ENCODE assay signal across 20 mouse cellular contexts in the genomic region with DNA sequence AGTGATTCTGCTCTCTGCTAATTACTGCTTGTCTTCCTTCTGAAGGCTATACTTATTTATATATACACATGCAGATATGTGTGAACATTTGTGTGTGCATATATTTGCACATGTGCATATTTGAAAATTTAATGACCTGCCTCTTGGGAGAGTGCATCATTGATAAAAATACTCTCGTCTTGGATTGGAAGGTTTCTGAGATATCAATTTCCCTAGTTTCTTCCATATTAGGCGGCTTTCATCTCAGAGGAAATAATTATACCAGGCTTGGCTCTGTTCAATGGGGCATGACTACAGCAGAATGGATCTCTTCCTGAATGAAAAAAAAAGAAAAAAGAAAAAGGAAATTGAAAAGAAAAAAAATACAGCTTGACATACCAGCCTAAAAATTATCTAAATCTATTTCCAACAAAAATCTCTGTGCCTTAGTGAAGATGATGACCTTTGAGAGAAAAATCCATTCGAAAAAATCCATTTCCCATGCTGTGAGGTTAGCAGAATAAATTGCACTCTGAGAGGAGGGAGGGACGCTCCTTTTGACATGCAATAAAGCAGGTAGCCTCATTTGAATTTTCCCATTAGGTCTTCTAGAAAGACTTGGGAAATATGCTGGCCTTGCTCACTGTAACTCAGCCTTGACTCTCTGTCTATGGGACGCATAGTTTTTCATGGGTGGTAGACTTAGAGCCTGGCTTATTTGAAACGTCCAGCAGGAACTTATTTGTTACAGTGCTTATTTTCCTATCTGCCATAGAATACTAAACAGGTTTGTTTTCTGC. TPM values are rescaled to one million over a fixed set of nuclear protein-coding genes. Genes with fewer than 3 reads are reported as not detected.
"Had no signal": no experiment of that assay in that cellular context is flagged by ENCODE, and none has a peak within 500 bp of the region (broad histone marks: within the 10 kb centered on the region; RNA-seq: fewer than 3 reads in every experiment).

No protein-coding gene starts in this region.

- H3K4me3 ChIP-seq: layer of hippocampus, adult 2 months; limb, embryonic 13.5 days; midbrain, embryonic 13.5 days had no signal

- H3K9ac ChIP-seq: limb, embryonic 13.5 days; liver, embryonic 14.5 days; midbrain, embryonic 13.5 days had no signal

- H3K4me2 ChIP-seq: limb, embryonic 13.5 days; midbrain, embryonic 13.5 days had no signal

- H3K36me3 ChIP-seq: limb, embryonic 13.5 days; midbrain, embryonic 13.5 days had no signal

- H3K27me3 ChIP-seq: limb, embryonic 13.5 days; midbrain, embryonic 13.5 days had no signal

- DNase-seq: kidney, postnatal 10 days; kidney, postnatal 4 days; left cerebral cortex, postnatal 4 days; lung, adult 18-20 months; retina, postnatal 1 day; right cerebral cortex, postnatal 4 days; spleen, adult 18-20 months; thymus, adult 2 months; thymus, postnatal 25 days had no signal

- ATAC-seq: midbrain, embryonic 13.5 days had no signal

- H3K4me1 ChIP-seq: limb, embryonic 13.5 days; midbrain, embryonic 13.5 days had no signal

- H3K9me3 ChIP-seq: limb, embryonic 13.5 days; midbrain, embryonic 13.5 days had no signal

- H3K27ac ChIP-seq: layer of hippocampus, adult 2 months; limb, embryonic 13.5 days; liver, embryonic 14.5 days; midbrain, embryonic 13.5 days had no signal

RNA-seq across cellular contexts. Expression of gene A1bg, which starts 24.4 kb away (rescaled TPM):
- total RNA-seq: layer of hippocampus, adult 2 months; layer of hippocampus, postnatal 10 days; left cerebral cortex, postnatal 10 days; left cerebral cortex, postnatal 4 days; megakaryocyte-erythroid progenitor cell, adult 5-6 weeks had no signal
- polyA plus RNA-seq: kidney, embryonic 14.5 days; limb, embryonic 13.5 days; liver, embryonic 14.5 days; lung, embryonic 16.5 days; midbrain, embryonic 13.5 days; stomach, embryonic 14.5 days; thymus, adult 2 months; urinary bladder, adult 2 months had no signal
